Mouse (Mus musculus) G1E (cell line): ENCODE results near the gene Slc35f3. TPM values are rescaled to one million over a fixed set of nuclear protein-coding genes. Genes with fewer than 3 reads are reported as not detected.

Source experiments
- ATAC-seq: 2 replicates; pipeline ENCODE4 v1.8.0; 2016; ENCODE audit warnings: mild to moderate bottlenecking; ENCODE audit not compliant: insufficient number of reproducible peaks, poor library complexity, low FRiP score, severe bottlenecking; ENCODE audit errors: extremely low read depth
- DNase-seq: peaks from one replicate; pipeline ENCODE4 v3.0.0; 2012; ENCODE audit warnings: low spot score
- H3K27me3 ChIP-seq: 2 replicates; pipeline ENCODE4 v1.6.1; 2012; ENCODE audit warnings: mild to moderate bottlenecking, low read length, inconsistent platforms; ENCODE audit not compliant: insufficient read depth
- H3K36me3 ChIP-seq: replicated peaks from 2 replicates; pipeline ENCODE3; 2012; ENCODE audit warnings: mild to moderate bottlenecking, inconsistent platforms
- H3K4me1 ChIP-seq: 2 replicates; pipeline ENCODE4 v1.6.1; 2012; ENCODE audit warnings: low read depth, low read length, inconsistent platforms, mixed read lengths; ENCODE audit not compliant: insufficient read depth
- H3K4me3 ChIP-seq: 2 replicates; pipeline ENCODE4 v1.5.1; 2012; ENCODE audit warnings: low read depth, mild to moderate bottlenecking, inconsistent platforms, low read length, moderate library complexity, mixed read lengths
- H3K9me3 ChIP-seq: replicated peaks from 2 replicates; pipeline ENCODE4 v1.6.1; 2012; ENCODE audit warnings: inconsistent platforms
- CTCF ChIP-seq: IDR thresholded peaks from 2 replicates; pipeline ENCODE4 v1.5.1; 2012; ENCODE audit warnings: low read depth, low read length, inconsistent platforms, mixed read lengths
- GATA1 ChIP-seq: IDR thresholded peaks from 2 replicates; pipeline ENCODE4 v1.6.1; 2012; ENCODE audit warnings: borderline replicate concordance, low read length, inconsistent platforms, mixed read lengths
- GATA2 ChIP-seq: IDR thresholded peaks from 2 replicates; pipeline ENCODE4 v1.6.1; 2012; ENCODE audit warnings: low read depth, low read length, inconsistent platforms, borderline replicate concordance
- POLR2AphosphoS5 ChIP-seq: IDR thresholded peaks from 2 replicates; pipeline ENCODE4 v1.6.1; 2012; ENCODE audit warnings: low read depth, low read length, inconsistent platforms; ENCODE audit not compliant: insufficient replicate concordance
- TAL1 ChIP-seq: conservative IDR thresholded peaks from 2 replicates; pipeline ENCODE4 v1.6.1; 2012; ENCODE audit warnings: low read depth, low read length, inconsistent platforms, mixed read lengths
- polyA plus RNA-seq: library from polyadenylated mRNA; stranded (reverse); fragments of >175 nt; gene quantifications from 2 replicates; pipeline ENCODE4 v1.2.3, GENCODE M21; 2012
- total RNA-seq, 2 experiments: library from RNA; stranded (forward) in 1 of 2; stranded (reverse) in 1 of 2; fragments of 200-1000 nt in 1 of 2; fragments of >200 nt in 1 of 2; fragmentation: Nextera tagmentation in 1 of 2; gene quantifications; 2 replicates each; pipeline ENCODE4 v1.2.3; 2014 to 2017

Slc35f3 gene
- total and polyA plus RNA-seq, 3 experiments, result not detected

- no peaks in the 10 kb centered on the region for H3K4me1 ChIP-seq
- no peak for DNase-seq
- no peaks in the 10 kb centered on the region for H3K27me3 ChIP-seq
- no peak for TF ChIP-seq TAL1
- no peak for TF ChIP-seq GATA2
- no peak for TF ChIP-seq CTCF
- TF ChIP-seq POLR2AphosphoS5, result no peak
- no peak for TF ChIP-seq GATA1
- H3K36me3 ChIP-seq, result no peaks in the 10 kb centered on the region
- H3K4me3 ChIP-seq, result no peak overlapping the region
- ATAC-seq, result no peak
- H3K9me3 ChIP-seq, result no peaks in the 10 kb centered on the region
These were observed 106.7 kb downstream of the Slc35f3 start for GRCm38 (mm10) chr8:126405030-126405429.

- ATAC-seq (peak; percentile 62), DNase-seq (peak; percentile 17)
- H3K4me1 ChIP-seq, result peaks cover 24% of the 10 kb centered on the region
- peaks cover 26% of the 10 kb centered on the region for H3K36me3 ChIP-seq
- H3K27me3 ChIP-seq, result no peaks in the 10 kb centered on the region
- no peaks in the 10 kb centered on the region for H3K9me3 ChIP-seq
- TF ChIP-seq GATA2 (no peak), POLR2AphosphoS5 (no peak), CTCF (no peak), TAL1 (no peak), GATA1 (no peak)
- no peak overlapping the region for H3K4me3 ChIP-seq
These were observed 122.5 kb downstream of the Slc35f3 start for GRCm38 (mm10) chr8:126420834-126421233.

- DNase-seq, result peak; percentile 97
- no peaks in the 10 kb centered on the region for H3K27me3 ChIP-seq
- no peak for TF ChIP-seq GATA1
- TF ChIP-seq CTCF, result no peak
- no peak for TF ChIP-seq GATA2
- no peak for TF ChIP-seq TAL1
- no peak for TF ChIP-seq POLR2AphosphoS5
- H3K4me3 ChIP-seq, result peak within 1 kb of the TSS; percentile 100
- H3K36me3 ChIP-seq, result peaks cover 41% of the 10 kb centered on the region
- H3K9me3 ChIP-seq, result no peaks in the 10 kb centered on the region
- ATAC-seq, result peak; percentile 97
- peaks cover 24% of the 10 kb centered on the region for H3K4me1 ChIP-seq
These were observed 124.0 kb downstream of the Slc35f3 start, which contains the start of gene Coa6 for GRCm38 (mm10) chr8:126422174-126422919. Gene Coa6, plus strand, starts transcription at chr8:126422515.

GRCm38 (mm10) chr8:126422920-126423300 is 124.6 kb downstream of the Slc35f3 start:
- peaks cover 47% of the 10 kb centered on the region for H3K36me3 ChIP-seq
- DNase-seq (peak; percentile 30), ATAC-seq (0 out of 2 replicates have a peak, but pooled peaks have one; percentile 11)
- H3K9me3 ChIP-seq, result no peaks in the 10 kb centered on the region
- TF ChIP-seq GATA1 (no peak), CTCF (no peak), TAL1 (no peak), POLR2AphosphoS5 (no peak), GATA2 (no peak)
- peaks cover 24% of the 10 kb centered on the region for H3K4me1 ChIP-seq
- peak overlapping the region; percentile 100 for H3K4me3 ChIP-seq
- no peaks in the 10 kb centered on the region for H3K27me3 ChIP-seq

GRCm38 (mm10) chr8:126424163-126424562 is 125.8 kb downstream of the Slc35f3 start:
- H3K36me3 ChIP-seq, result peaks cover 57% of the 10 kb centered on the region
- peaks cover 24% of the 10 kb centered on the region for H3K4me1 ChIP-seq
- ATAC-seq (no peak), DNase-seq (no peak)
- H3K9me3 ChIP-seq, result no peaks in the 10 kb centered on the region
- H3K4me3 ChIP-seq, result no peak overlapping the region
- no peaks in the 10 kb centered on the region for H3K27me3 ChIP-seq
- TF ChIP-seq CTCF (no peak), GATA1 (no peak)

- no peak for TF ChIP-seq GATA1
- no peak for TF ChIP-seq POLR2AphosphoS5
- no peak for TF ChIP-seq CTCF
- no peak for DNase-seq
- H3K36me3 ChIP-seq, result peaks cover 62% of the 10 kb centered on the region
- H3K27me3 ChIP-seq, result no peaks in the 10 kb centered on the region
- peaks cover 24% of the 10 kb centered on the region for H3K4me1 ChIP-seq
- H3K4me3 ChIP-seq, result no peak overlapping the region
- H3K9me3 ChIP-seq, result no peaks in the 10 kb centered on the region
- no peak for ATAC-seq
These were observed 126.6 kb downstream of the Slc35f3 start for GRCm38 (mm10) chr8:126424946-126425345.
